Mouse (Mus musculus) left cerebral cortex, adult 2 months (tissue): ENCODE measurements around the gene Elavl4. TPM values are rescaled to one million over a fixed set of nuclear protein-coding genes. Genes with fewer than 3 reads are reported as not detected.

Experiments
- DNase-seq, 2 experiments: peaks; one replicate each; pipeline ENCODE4 v3.0.0; 2021 to 2022; ENCODE audit warnings: low spot score in 2 of 2, mixed read lengths in 1 of 2; ENCODE audit errors: extremely low spot score in 1 of 2
- H3K27ac ChIP-seq: fragments of 200-600 bp; 2 replicates; pipeline ENCODE4 v1.8.1; 2022
- H3K4me3 ChIP-seq: fragments of 200-600 bp; 2 replicates; pipeline ENCODE4 v1.8.1; 2022
- CTCF ChIP-seq: fragments of 200-600 bp; IDR thresholded peaks from 2 replicates; pipeline ENCODE4 v1.8.1; 2022; ENCODE audit warnings: antibody characterized with exemption, mild to moderate bottlenecking, moderate library complexity
- intact Hi-C: fragments of 180-260 bp; cut with DNase I; formaldehyde crosslinking; loops from one replicate; pipeline ENCODE4 v1.15.1; 2025
- long read RNA-seq, 2 experiments: library from polyadenylated mRNA; stranded (forward); transcript quantifications; one replicate each; pipeline ENCODE4 v2.0.0; 2021; ENCODE audit warnings: borderline mapping rate in 2 of 2
- total RNA-seq, 2 experiments: library from RNA; stranded (reverse); gene quantifications; 2 replicates each; pipeline ENCODE4 v1.2.3; 2021

Gene Elavl4
- total RNA-seq, result 100 to 1,000 TPM in 1 of 2 experiments, 10 to 100 TPM in 1; 95.9 to 117 TPM
- long read RNA-seq, experiment 1, full-length matches to known transcripts, result 111 of 144 reads
- long read RNA-seq, experiment 1, partial matches to known transcripts, result 2 of 144 reads
- long read RNA-seq, experiment 1, other reads (novel, unspliced or antisense), result 31 of 144 reads
- long read RNA-seq, experiment 2, full-length matches to known transcripts, result 55 of 84 reads
- long read RNA-seq, experiment 2, partial matches to known transcripts, result 0 of 84 reads
- long read RNA-seq, experiment 2, other reads (novel, unspliced or antisense), result 29 of 84 reads

DNA sequence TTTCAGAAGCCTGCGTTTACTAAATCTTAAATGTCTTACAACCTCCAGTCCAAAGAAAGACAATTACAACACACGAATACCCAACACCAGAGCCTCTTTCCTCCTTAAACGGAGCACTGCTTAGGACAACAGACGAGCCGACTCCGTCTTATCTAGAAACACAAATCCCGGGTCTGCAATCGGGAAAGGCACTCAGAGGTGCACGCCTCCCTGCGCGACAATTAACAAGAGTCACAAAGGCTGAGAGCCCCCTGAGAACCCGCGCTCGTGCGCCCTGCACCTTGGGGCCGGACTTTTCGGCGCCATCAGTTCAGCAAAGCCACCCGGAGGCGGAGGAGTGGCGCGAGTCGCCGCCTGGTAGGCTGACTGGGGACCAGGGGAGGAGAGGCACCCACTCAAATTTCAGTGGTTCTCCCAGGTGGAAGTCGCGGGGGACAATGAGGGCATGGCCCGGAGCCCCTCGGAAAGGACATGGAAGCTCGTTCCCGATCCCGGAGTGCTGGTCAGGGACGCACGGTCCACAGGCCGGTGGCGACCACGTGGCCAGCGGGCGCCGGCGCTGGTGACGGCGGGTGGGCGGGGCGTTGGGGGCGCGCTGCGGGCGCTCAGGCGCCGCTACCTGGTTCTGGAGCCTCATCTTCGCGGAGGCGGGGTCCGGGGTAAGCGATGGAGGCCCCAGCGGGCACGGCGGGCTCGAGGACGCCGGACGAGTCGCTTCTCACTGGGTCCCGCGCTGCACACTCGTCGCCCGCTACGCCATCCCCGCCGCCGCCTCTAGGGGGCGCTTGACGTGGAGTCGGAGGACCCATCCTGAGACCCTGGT is at the start of gene Elavl4:
Gene Elavl4 (minus strand): TSS at position 732 of the 823 bp plus-strand sequence.
- intact Hi-C loops, result loop anchor here (2.0 kb wide), 1 partner anchor 65 kb away; no protein-coding TSS in a partner anchor
- Histone ChIP-seq H3K27ac (peak within 1 kb of the TSS; percentile 83), H3K4me3 (peak within 1 kb of the TSS; percentile 88)
- TF ChIP-seq CTCF, result peak; percentile 95
- peak; percentile 69 to 79 for DNase-seq

DNA sequence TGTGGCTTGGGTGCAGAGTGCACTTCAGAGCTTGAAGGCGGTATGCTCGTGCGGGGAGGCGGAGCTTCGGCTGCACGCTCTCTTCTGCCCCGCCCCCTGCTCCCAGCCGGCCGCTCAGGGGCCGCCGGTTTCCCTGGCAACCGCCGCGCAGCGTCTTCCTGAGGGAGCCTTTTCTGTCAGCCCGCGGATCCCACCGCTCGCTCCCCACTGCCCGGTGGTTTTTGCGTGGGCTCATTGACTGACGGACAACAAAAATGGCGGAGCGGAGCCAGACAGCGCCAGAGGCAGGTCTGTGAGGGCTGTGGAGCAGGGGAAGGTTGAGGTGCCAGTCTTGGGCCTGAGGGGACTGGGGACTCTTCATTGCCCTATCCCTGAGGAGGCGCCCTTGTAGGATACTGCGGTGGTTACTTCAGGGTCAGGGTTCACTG is 45.9 kb upstream of the Elavl4 start, which contains the start of gene Agbl4:
Gene Agbl4 (plus strand): TSS at position 44 of the 428 bp plus-strand sequence.
- Histone ChIP-seq H3K4me3 (peak within 1 kb of the TSS; percentile 63), H3K27ac (peak within 1 kb of the TSS; percentile 74)
- intact Hi-C loops, result no loop called here
- no peak for TF ChIP-seq CTCF
- peak; percentile 80 to 82 for DNase-seq

DNA sequence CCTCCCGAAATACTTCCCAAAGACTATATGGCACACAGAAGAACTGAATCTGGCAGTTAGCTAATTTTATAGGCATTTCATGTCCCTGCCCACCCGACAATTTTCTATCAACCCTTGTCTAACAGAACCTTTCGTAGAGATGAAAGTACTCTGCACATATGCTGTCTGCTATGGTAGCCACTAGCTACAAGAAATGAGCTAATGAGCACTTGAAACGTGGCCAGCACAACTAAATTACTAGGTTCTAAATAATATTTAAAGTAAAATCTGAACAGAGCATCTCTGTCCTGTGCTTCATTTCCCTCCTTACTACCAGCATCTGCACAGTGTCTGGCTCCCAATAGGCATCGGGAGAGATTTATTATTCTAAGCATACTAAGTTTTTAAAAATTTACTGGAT is 44.5 kb upstream of the Elavl4 start:
- no peak for TF ChIP-seq CTCF
- no peak for DNase-seq
- no peak overlapping the region for H3K4me3 ChIP-seq
- intact Hi-C loops, result no loop called here
- no peak overlapping the region for H3K27ac ChIP-seq

DNA sequence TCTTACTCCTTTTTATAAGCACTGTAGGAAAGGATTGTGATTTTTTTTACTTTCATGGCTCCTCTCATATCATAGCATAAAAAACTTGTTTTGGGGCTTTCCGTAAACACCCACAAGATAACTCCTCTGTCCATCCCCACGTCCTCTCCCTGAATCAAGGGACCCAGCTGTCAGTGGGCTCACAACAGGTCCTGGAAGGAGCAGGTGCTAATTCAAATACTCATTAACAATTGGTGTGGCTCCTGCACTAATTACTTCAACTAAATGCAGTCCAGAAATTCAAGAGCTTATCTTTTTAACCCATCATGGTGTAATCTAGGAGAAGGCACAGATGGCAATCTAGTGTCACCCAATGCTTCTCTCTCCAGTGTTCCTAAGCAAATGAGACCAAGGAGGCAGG is 8.9 kb upstream of the Elavl4 start:
- no peak overlapping the region for H3K4me3 ChIP-seq
- intact Hi-C loops, result no loop called here
- no peak overlapping the region for H3K27ac ChIP-seq
- no peak for TF ChIP-seq CTCF
- no peak for DNase-seq

GRCm38 (mm10) chr4:110352001-110352369 is 276 bp upstream of the Elavl4 start:
- H3K27ac ChIP-seq, result peak overlapping the region; percentile 83
- intact Hi-C loops, result no loop called here
- TF ChIP-seq CTCF, result no peak
- no peak for DNase-seq
- H3K4me3 ChIP-seq, result peak overlapping the region; percentile 88

GRCm38 (mm10) chr4:110350856-110351177 is 892 bp downstream of the Elavl4 start:
- peak overlapping the region; percentile 83 for H3K27ac ChIP-seq
- peak overlapping the region; percentile 88 for H3K4me3 ChIP-seq
- intact Hi-C loops, result loop anchor here (2.0 kb wide), 1 partner anchor 64 kb away; no protein-coding TSS in a partner anchor
- no peak for DNase-seq
- TF ChIP-seq CTCF, result no peak

GRCm38 (mm10) chr4:110323912-110324311 is 27.8 kb downstream of the Elavl4 start:
- intact Hi-C loops, result loop anchor here (10.0 kb wide), 1 partner anchor 1321 kb away; no protein-coding TSS in a partner anchor
- TF ChIP-seq CTCF, result peak; percentile 57

DNA sequence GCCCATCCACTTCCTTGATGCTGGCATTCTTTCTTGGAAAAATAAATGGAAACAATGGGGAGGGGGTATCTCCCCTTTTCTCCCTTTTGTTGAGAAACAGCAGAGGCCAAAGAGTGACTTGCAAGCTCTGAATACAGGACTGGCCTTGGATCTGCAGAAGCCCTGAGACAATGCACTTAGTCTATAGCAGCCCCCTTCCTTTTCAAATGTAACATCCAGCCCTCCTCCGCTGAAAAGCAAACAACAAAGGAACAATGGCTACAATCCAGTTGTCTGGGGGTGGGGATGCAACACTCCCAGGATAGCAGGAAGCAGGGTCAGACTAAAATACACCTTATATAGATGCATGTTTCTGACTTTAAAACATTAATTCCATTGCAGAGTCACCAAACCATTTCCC is 39.6 kb downstream of the Elavl4 start:
- no peak overlapping the region for H3K4me3 ChIP-seq
- intact Hi-C loops, result no loop called here
- no peak for TF ChIP-seq CTCF
- no peak overlapping the region for H3K27ac ChIP-seq
- no peak for DNase-seq

More at GRCm38 (mm10) chr4:110323912-110324311, 27.8 kb downstream of the Elavl4 start:
- Histone ChIP-seq H3K4me3 (no peak overlapping the region), H3K27ac (no peak overlapping the region)
- peak; percentile 14 to 24 for DNase-seq

DNA sequence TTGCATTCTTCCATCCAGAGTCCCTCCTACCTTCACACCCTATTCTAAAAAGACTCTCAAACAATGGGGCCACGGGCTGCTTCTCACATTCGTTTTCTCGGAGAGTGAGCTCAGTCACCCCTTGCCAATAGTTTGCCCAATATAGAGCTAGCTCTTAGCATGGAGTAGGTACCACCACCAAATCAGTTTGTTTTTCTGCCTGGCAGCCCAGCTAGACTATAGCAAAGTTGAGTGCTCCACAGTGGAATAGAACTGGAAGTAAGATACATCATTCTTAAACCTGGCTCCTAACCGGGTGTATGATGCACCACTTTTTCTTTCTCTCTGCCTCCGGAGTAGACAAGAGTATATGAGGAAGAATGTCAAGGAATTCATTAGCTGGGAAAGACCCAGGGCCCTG is 44.7 kb downstream of the Elavl4 start:
- TF ChIP-seq CTCF, result no peak
- intact Hi-C loops, result no loop called here
- no peak for DNase-seq
- Histone ChIP-seq H3K27ac (peak overlapping the region; percentile 58), H3K4me3 (peak overlapping the region; percentile 7; the same call in 1 of the 2 replicates)

- DNase-seq, result peak in 1 of 2 experiments; percentile 24
- intact Hi-C loops, result no loop called here
- peak overlapping the region; percentile 58 for H3K27ac ChIP-seq
Observed at GRCm38 (mm10) chr4:110306559-110306958, 45.1 kb downstream of the Elavl4 start.

DNA sequence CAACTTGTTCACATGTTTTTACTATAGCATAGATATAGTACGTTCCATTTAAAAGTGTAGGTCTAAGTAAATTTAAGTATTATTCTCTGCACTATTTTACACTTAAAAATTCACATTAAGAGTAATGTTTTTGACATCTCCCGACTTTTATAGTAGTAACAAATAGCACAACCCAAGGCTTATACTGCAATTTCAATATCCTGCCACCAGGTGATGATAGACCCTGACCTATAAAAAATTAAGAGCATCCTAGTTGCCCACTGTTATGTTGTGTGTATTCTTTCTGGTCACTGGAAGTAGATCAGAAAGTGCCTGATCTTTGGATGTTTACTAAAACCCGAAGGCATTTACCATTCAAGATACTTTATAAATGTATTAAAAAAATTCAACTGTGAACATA is 55.9 kb downstream of the Elavl4 start:
- peak; percentile 31 for TF ChIP-seq CTCF
- intact Hi-C loops, result no loop called here
- H3K4me3 ChIP-seq, result no peak overlapping the region
- DNase-seq, result no peak
- H3K27ac ChIP-seq, result no peak overlapping the region

More at GRCm38 (mm10) chr4:110306559-110306958, 45.1 kb downstream of the Elavl4 start:
- TF ChIP-seq CTCF, result no peak
- H3K4me3 ChIP-seq, result peak overlapping the region; percentile 7; the same call in 1 of the 2 replicates

GRCm38 (mm10) chr4:110293238-110293637 is 58.5 kb downstream of the Elavl4 start:
- Histone ChIP-seq H3K4me3 (no peak overlapping the region), H3K27ac (no peak overlapping the region)
- no peak for DNase-seq
- no peak for TF ChIP-seq CTCF
- intact Hi-C loops, result no loop called here
